Mouse (Mus musculus): ENCODE data around the gene Cnga3.

- TF ChIP-seq CEBPB (IDR thresholded peaks at IDR 0.05; ENCODE audit: insufficient read depth, poor library complexity, severe bottlenecking) (no peak), POLR2A (IDR thresholded peaks at IDR 0.05; ENCODE audit: insufficient read length, low read depth) (no peak), MAX (IDR thresholded peaks at IDR 0.05; ENCODE audit: low read depth) (no peak), SRF (IDR thresholded peaks at IDR 0.05; ENCODE audit: control insufficient read depth, insufficient read length, low read depth) (no peak)
Observed at GRCm38 (mm10) chr1:37222002-37222401, 7.8 kb downstream of the Cnga3 start.

Data from myocyte (in vitro differentiated cells).